Mouse (Mus musculus) liver, postnatal 0 days (tissue): Measurements from ENCODE around the gene Hmg20a. TPM values are rescaled to one million over a fixed set of nuclear protein-coding genes. Genes with fewer than 3 reads are reported as not detected.

Source experiments
- ATAC-seq: fragments of 200-750 bp; cut with Nextera tagmentation; 2 replicates; pipeline ENCODE4 v1.8.0; 2017; ENCODE audit warnings: mild to moderate bottlenecking, moderate library complexity
- DNase-seq: peaks from one replicate; pipeline ENCODE4 v3.0.0-alpha.2; 2016
- H3K27ac ChIP-seq: fragments of 300-500 bp; sonication (generic); 2 replicates; pipeline ENCODE4 v1.5.1; 2014; ENCODE audit warnings: antibody characterized with exemption, moderate library complexity, mild to moderate bottlenecking, low read depth
- H3K27me3 ChIP-seq: fragments of 300-500 bp; sonication (generic); 2 replicates; pipeline ENCODE4 v1.6.1; 2014; ENCODE audit warnings: low read length, control low read depth, mixed read lengths; ENCODE audit not compliant: insufficient read depth
- H3K36me3 ChIP-seq: fragments of 300-500 bp; sonication (generic); replicated peaks from 2 replicates; pipeline ENCODE4 v1.6.1; 2014; ENCODE audit warnings: mild to moderate bottlenecking, control low read depth, low read length, moderate library complexity, mixed read lengths; ENCODE audit not compliant: insufficient read depth
- H3K4me1 ChIP-seq: fragments of 300-500 bp; sonication (generic); 2 replicates; pipeline ENCODE4 v1.6.1; 2014; ENCODE audit warnings: antibody characterized with exemption, mild to moderate bottlenecking, control low read depth; ENCODE audit not compliant: insufficient read depth
- H3K4me2 ChIP-seq: fragments of 300-500 bp; sonication (generic); 2 replicates; pipeline ENCODE4 v1.6.1; 2014; ENCODE audit warnings: low read depth, mild to moderate bottlenecking, low read length, moderate library complexity, mixed read lengths
- H3K4me3 ChIP-seq: fragments of 300-500 bp; sonication (generic); 2 replicates; pipeline ENCODE4 v1.5.1; 2014; ENCODE audit warnings: low read depth, low read length
- H3K9ac ChIP-seq: fragments of 300-500 bp; sonication (generic); replicated peaks from 2 replicates; pipeline ENCODE4 v1.6.1; 2014; ENCODE audit warnings: mild to moderate bottlenecking, moderate library complexity
- H3K9me3 ChIP-seq: fragments of 300-500 bp; sonication (generic); 2 replicates; pipeline ENCODE4 v1.6.1; 2016; ENCODE audit warnings: mild to moderate bottlenecking, control low read depth, low read length, mixed read lengths
- CTCF ChIP-seq: sonication (generic); IDR thresholded peaks from 2 replicates; pipeline ENCODE4 v1.5.1; 2016; ENCODE audit warnings: antibody characterized with exemption, low read depth
- EP300 ChIP-seq: IDR thresholded peaks from 2 replicates; pipeline ENCODE4 v1.6.1; 2016; ENCODE audit warnings: antibody characterized with exemption, low read depth, mild to moderate bottlenecking
- WGBS: fragments of 180-500 bp; shearing (Covaris S2); extraction: QIAGEN DNeasy Blood & Tissue Kit; methylation state at CpG from one replicate; pipeline ENCODE4 v1.1.7; 2014; ENCODE audit not compliant: insufficient replicate concordance; 5-methylcytosine and 5-hydroxymethylcytosine counted together
- polyA plus RNA-seq: library from polyadenylated mRNA; unstranded; fragments of >200 nt; fragmentation: Nextera tagmentation; extraction: Ambion mirVana; gene quantifications from 2 replicates; pipeline ENCODE4 v1.2.1, GENCODE M21; 2015

Gene Hmg20a
- polyA plus RNA-seq, 1 experiment from 2014 or later: 8.3 TPM

- H3K9me3 ChIP-seq: no peaks in the 10 kb centered on the region
- peaks cover 16% of the 10 kb centered on the region for H3K36me3 ChIP-seq
- H3K9ac ChIP-seq: no peak overlapping the region
- DNase-seq (no peak), ATAC-seq (no peak)
- peaks cover 5% of the 10 kb centered on the region; the same call in 1 of the 2 replicates for H3K4me1 ChIP-seq
- TF ChIP-seq CTCF (no peak), EP300 (no peak)
- WGBS: 65% methylated on average over 5 of the region's 5 CpGs
- H3K27ac ChIP-seq: 0 out of 2 replicates have a peak overlapping the region, but pooled peaks have one; percentile 4
- H3K4me2 ChIP-seq: no peak overlapping the region
- no peak overlapping the region for H3K4me3 ChIP-seq
- H3K27me3 ChIP-seq: no peaks in the 10 kb centered on the region
Observed at GRCm38 (mm10) chr9:56497181-56497864, 78.9 kb downstream of the Hmg20a start.

- Histone ChIP-seq H3K27ac (no peak overlapping the region), H3K4me3 (no peak overlapping the region), H3K4me2 (no peak overlapping the region), H3K36me3 (peaks cover 6% of the 10 kb centered on the region; the same call in 1 of the 2 replicates), H3K27me3 (no peaks in the 10 kb centered on the region), H3K4me1 (peaks cover 8% of the 10 kb centered on the region), H3K9ac (no peak overlapping the region), H3K9me3 (no peaks in the 10 kb centered on the region)
- ATAC-seq: no peak
- WGBS: 81% methylated on average over 8 of the region's 8 CpGs
- TF ChIP-seq EP300 (no peak), CTCF (no peak)
- DNase-seq: no peak
Observed at GRCm38 (mm10) chr9:56499324-56500067, 81.1 kb downstream of the Hmg20a start.

DNA sequence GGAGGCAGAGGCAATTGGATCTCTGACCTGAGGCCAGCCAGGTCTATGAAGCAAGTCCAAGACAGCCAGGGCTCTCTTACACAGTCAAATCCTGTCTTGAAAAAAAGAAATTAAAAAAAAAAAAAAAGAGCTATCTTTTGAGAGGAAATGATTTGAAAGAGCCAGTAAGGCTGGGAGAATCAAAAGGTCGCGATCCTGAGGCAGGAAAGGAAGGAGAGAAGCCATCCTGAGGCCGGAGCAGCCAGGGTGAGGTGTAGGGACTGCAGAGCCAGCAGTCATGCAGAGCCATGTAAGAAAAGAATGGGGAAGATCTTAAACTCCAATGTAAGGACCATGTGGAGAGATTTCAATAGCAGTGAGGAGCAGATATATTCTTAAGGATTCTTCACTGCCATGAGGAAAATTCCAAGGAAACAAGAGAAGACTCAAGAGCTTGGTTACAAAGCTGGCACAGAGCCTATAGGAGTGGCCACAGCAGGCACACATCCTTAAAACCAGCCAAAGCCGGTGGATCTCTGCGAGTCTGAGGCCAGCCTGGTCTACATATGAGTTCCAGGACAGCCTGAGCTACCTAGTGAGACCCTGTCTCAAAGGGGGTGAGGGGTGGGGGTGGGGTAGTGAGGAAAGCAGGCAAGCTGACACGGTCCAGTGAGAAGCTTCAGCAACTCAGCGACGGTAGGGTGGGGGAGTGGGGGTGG is 82.6 kb downstream of the Hmg20a start:
- ATAC-seq (no peak), DNase-seq (no peak)
- H3K36me3 ChIP-seq: no peaks in the 10 kb centered on the region
- H3K27me3 ChIP-seq: no peaks in the 10 kb centered on the region
- TF ChIP-seq EP300 (no peak), CTCF (no peak)
- no peak overlapping the region for H3K9ac ChIP-seq
- peaks cover 12% of the 10 kb centered on the region for H3K4me1 ChIP-seq
- peak overlapping the region; percentile 16; the same call in 1 of the 2 replicates for H3K27ac ChIP-seq
- no peaks in the 10 kb centered on the region for H3K9me3 ChIP-seq
- no peak overlapping the region for H3K4me2 ChIP-seq
- 76% methylated on average over 8 of the region's 8 CpGs for WGBS
- H3K4me3 ChIP-seq: no peak overlapping the region

- DNase-seq (peak; percentile 29), ATAC-seq (no peak)
- Histone ChIP-seq H3K36me3 (no peaks in the 10 kb centered on the region), H3K27me3 (no peaks in the 10 kb centered on the region), H3K27ac (peak overlapping the region; percentile 16; the same call in 1 of the 2 replicates), H3K4me2 (no peak overlapping the region), H3K9ac (no peak overlapping the region), H3K4me3 (no peak overlapping the region), H3K4me1 (peaks cover 17% of the 10 kb centered on the region), H3K9me3 (no peaks in the 10 kb centered on the region)
- WGBS: 72% methylated on average over 10 of the region's 10 CpGs
- TF ChIP-seq CTCF (no peak), EP300 (no peak)
Observed at GRCm38 (mm10) chr9:56501721-56502542, 83.5 kb downstream of the Hmg20a start.

DNA sequence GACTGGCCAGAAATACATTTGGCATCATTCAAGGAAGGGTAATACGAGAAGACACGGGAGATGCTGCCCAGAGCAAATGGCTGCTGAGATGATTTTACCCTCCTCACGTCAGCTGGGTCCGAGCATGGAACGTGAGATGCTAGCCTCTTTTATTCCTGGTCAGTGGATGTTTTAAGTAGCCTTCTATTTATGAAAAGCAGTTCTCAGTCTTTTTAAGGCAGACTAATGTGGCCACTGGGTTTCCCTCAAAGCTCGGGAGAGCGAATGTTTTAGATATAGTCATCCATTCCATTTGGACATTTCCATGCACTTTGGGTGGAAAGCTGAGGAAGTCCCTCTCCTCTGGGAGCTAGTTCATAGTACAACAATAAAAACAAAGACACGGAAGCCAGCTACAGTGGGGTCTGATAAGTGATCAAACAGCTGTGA is 84.1 kb downstream of the Hmg20a start:
- DNase-seq (no peak), ATAC-seq (no peak)
- no peak overlapping the region for H3K4me3 ChIP-seq
- peaks cover 23% of the 10 kb centered on the region for H3K4me1 ChIP-seq
- H3K36me3 ChIP-seq: no peaks in the 10 kb centered on the region
- H3K27ac ChIP-seq: no peak overlapping the region
- no peak overlapping the region for H3K4me2 ChIP-seq
- H3K9ac ChIP-seq: no peak overlapping the region
- TF ChIP-seq CTCF: no peak
- 72% methylated on average over 8 of the region's 8 CpGs for WGBS
- H3K9me3 ChIP-seq: no peaks in the 10 kb centered on the region
- no peaks in the 10 kb centered on the region for H3K27me3 ChIP-seq
